Mouse (Mus musculus) G1E (cell line): Measurements from ENCODE around the gene Anxa11. TPM values are rescaled to one million over a fixed set of nuclear protein-coding genes. Genes with fewer than 3 reads are reported as not detected.

Experiments
- ATAC-seq: 2 replicates; pipeline ENCODE4 v1.8.0; 2016; ENCODE audit warnings: mild to moderate bottlenecking; ENCODE audit not compliant: insufficient number of reproducible peaks, poor library complexity, low FRiP score, severe bottlenecking; ENCODE audit errors: extremely low read depth
- DNase-seq: peaks from one replicate; pipeline ENCODE4 v3.0.0; 2012; ENCODE audit warnings: low spot score
- H3K27me3 ChIP-seq: 2 replicates; pipeline ENCODE4 v1.6.1; 2012; ENCODE audit warnings: mild to moderate bottlenecking, low read length, inconsistent platforms; ENCODE audit not compliant: insufficient read depth
- H3K36me3 ChIP-seq: replicated peaks from 2 replicates; pipeline ENCODE3; 2012; ENCODE audit warnings: mild to moderate bottlenecking, inconsistent platforms
- H3K4me1 ChIP-seq: 2 replicates; pipeline ENCODE4 v1.6.1; 2012; ENCODE audit warnings: low read depth, low read length, inconsistent platforms, mixed read lengths; ENCODE audit not compliant: insufficient read depth
- H3K4me3 ChIP-seq: 2 replicates; pipeline ENCODE4 v1.5.1; 2012; ENCODE audit warnings: low read depth, mild to moderate bottlenecking, inconsistent platforms, low read length, moderate library complexity, mixed read lengths
- H3K9me3 ChIP-seq: replicated peaks from 2 replicates; pipeline ENCODE4 v1.6.1; 2012; ENCODE audit warnings: inconsistent platforms
- CTCF ChIP-seq: IDR thresholded peaks from 2 replicates; pipeline ENCODE4 v1.5.1; 2012; ENCODE audit warnings: low read depth, low read length, inconsistent platforms, mixed read lengths
- GATA1 ChIP-seq: IDR thresholded peaks from 2 replicates; pipeline ENCODE4 v1.6.1; 2012; ENCODE audit warnings: borderline replicate concordance, low read length, inconsistent platforms, mixed read lengths
- GATA2 ChIP-seq: IDR thresholded peaks from 2 replicates; pipeline ENCODE4 v1.6.1; 2012; ENCODE audit warnings: low read depth, low read length, inconsistent platforms, borderline replicate concordance
- POLR2AphosphoS5 ChIP-seq: IDR thresholded peaks from 2 replicates; pipeline ENCODE4 v1.6.1; 2012; ENCODE audit warnings: low read depth, low read length, inconsistent platforms; ENCODE audit not compliant: insufficient replicate concordance
- TAL1 ChIP-seq: conservative IDR thresholded peaks from 2 replicates; pipeline ENCODE4 v1.6.1; 2012; ENCODE audit warnings: low read depth, low read length, inconsistent platforms, mixed read lengths
- polyA plus RNA-seq: library from polyadenylated mRNA; stranded (reverse); fragments of >175 nt; gene quantifications from 2 replicates; pipeline ENCODE4 v1.2.3, GENCODE M21; 2012
- total RNA-seq, 2 experiments: library from RNA; stranded (forward) in 1 of 2; stranded (reverse) in 1 of 2; fragments of 200-1000 nt in 1 of 2; fragments of >200 nt in 1 of 2; fragmentation: Nextera tagmentation in 1 of 2; gene quantifications; 2 replicates each; pipeline ENCODE4 v1.2.3; 2014 to 2017

Anxa11 gene
- total RNA-seq (2014; fragmentation: Nextera tagmentation) (22.8 and 24.7 TPM in 2 replicates), total RNA-seq (2017) (3.3 and 4.5 TPM in 2 replicates), polyA plus RNA-seq (51.5 and 57.7 TPM in 2 replicates)

DNA sequence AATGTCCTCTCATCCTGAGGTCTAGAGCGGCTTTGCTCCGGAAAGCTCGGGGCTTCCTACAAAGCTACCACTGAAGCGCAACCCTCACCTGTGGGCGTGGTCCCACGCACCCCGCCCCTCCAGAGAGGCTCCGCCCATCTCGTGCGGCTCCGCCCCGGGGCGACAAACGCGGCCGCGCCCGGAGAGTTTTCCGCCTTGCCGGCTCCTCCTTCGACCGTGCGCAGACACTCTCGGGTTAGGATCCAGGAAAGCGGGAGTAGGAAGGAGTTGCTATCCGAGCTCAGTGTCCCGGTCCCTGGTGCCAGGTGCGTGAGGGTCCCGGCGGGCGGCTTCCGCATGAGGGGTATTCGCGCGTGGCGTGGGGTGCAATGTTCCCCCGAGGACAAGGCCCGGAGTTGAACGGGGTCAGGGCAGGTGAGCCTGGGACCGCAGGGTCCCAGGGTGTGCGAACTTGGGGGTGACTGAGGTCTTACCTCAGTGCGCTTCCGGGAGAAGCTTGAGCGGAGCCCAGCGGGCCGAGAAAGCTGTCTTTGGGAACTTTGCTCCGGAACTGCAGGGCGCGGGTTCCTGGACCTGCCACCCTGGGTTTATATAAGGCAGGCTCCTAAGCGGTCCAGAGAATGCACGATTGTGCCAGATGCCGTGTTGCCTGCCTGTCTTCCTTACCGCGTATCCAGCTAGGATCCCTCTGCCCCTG lies at the start of gene Anxa11:
Gene Anxa11, plus strand, starts transcription at position 166 of the 697 bp plus-strand sequence.
- Histone ChIP-seq H3K27me3 (no peaks in the 10 kb centered on the region), H3K4me1 (peaks cover 18% of the 10 kb centered on the region), H3K9me3 (no peaks in the 10 kb centered on the region), H3K4me3 (peak within 1 kb of the TSS; percentile 82), H3K36me3 (peaks cover 11% of the 10 kb centered on the region)
- TF ChIP-seq CTCF (no peak), GATA2 (no peak), TAL1 (no peak), POLR2AphosphoS5 (no peak), GATA1 (no peak)
- ATAC-seq: peak; percentile 79
- peak; percentile 73 for DNase-seq

DNA sequence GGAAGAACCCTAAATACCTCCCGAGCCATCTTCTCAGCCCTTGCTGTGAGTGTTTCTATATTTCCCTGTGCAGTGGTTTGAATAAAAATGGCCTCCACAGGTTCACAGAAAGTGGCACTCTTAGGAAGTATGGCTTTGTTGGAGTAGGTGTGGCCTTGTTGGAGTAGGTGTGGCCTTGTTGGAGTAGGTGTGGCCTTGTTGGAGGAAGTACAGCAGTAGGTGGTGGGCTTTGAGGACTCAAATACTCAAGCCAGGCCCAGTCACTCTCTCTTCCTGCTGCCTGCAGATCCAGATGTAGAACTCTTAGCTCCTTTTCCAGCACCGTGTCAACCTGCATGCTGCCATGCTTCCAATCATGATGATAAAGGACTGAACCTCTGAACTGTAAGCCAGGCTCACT lies 47.6 kb upstream of the Anxa11 start:
- Histone ChIP-seq H3K36me3 (no peaks in the 10 kb centered on the region), H3K27me3 (peaks cover 2% of the 10 kb centered on the region), H3K4me3 (no peak overlapping the region), H3K4me1 (no peaks in the 10 kb centered on the region), H3K9me3 (no peaks in the 10 kb centered on the region)
- no peak for ATAC-seq
- TF ChIP-seq GATA1: no peak
- no peak for TF ChIP-seq POLR2AphosphoS5
- no peak for TF ChIP-seq CTCF
- no peak for TF ChIP-seq TAL1
- TF ChIP-seq GATA2: no peak
- no peak for DNase-seq

DNA sequence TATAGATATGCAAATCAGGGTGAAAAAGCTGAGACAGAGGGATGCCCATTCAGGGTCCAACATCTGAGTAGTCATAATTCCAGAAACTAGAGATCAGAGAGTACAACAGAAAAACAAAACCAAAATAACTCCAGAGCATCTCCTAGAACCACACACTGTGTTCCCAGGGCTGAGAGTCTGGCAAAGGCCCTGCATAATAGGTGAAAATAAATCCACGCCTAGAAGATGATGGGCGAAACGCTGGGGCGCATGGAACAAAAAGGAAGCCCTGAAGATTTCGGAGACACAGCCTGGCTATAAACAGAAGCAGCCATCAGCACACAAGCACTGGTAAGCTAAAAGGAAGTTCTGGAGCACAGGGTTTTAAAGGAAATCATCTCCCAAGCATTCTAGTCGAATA lies 46.9 kb upstream of the Anxa11 start:
- DNase-seq (no peak), ATAC-seq (no peak)
- Histone ChIP-seq H3K9me3 (no peaks in the 10 kb centered on the region), H3K4me1 (no peaks in the 10 kb centered on the region), H3K4me3 (no peak overlapping the region), H3K36me3 (no peaks in the 10 kb centered on the region), H3K27me3 (peaks cover 2% of the 10 kb centered on the region)
- no peak for TF ChIP-seq GATA2
- TF ChIP-seq GATA1: no peak
- TF ChIP-seq TAL1: no peak
- no peak for TF ChIP-seq CTCF
- no peak for TF ChIP-seq POLR2AphosphoS5

- Histone ChIP-seq H3K4me1 (no peaks in the 10 kb centered on the region), H3K9me3 (no peaks in the 10 kb centered on the region), H3K27me3 (peaks cover 2% of the 10 kb centered on the region), H3K36me3 (no peaks in the 10 kb centered on the region), H3K4me3 (no peak overlapping the region)
- DNase-seq: no peak
- TF ChIP-seq POLR2AphosphoS5: no peak
- no peak for TF ChIP-seq GATA2
- no peak for TF ChIP-seq GATA1
- no peak for TF ChIP-seq TAL1
- TF ChIP-seq CTCF: no peak
- no peak for ATAC-seq
Measured at GRCm38 (mm10) chr14:25795561-25796174, 46.3 kb upstream of the Anxa11 start.

- ATAC-seq (no peak), DNase-seq (no peak)
- H3K9me3 ChIP-seq: no peaks in the 10 kb centered on the region
- no peaks in the 10 kb centered on the region for H3K36me3 ChIP-seq
- H3K4me1 ChIP-seq: no peaks in the 10 kb centered on the region
- H3K4me3 ChIP-seq: no peak overlapping the region
- TF ChIP-seq CTCF (no peak), GATA2 (no peak), GATA1 (no peak), TAL1 (no peak), POLR2AphosphoS5 (no peak)
- peaks cover 2% of the 10 kb centered on the region for H3K27me3 ChIP-seq
Measured at GRCm38 (mm10) chr14:25796619-25797018, 45.3 kb upstream of the Anxa11 start.

DNA sequence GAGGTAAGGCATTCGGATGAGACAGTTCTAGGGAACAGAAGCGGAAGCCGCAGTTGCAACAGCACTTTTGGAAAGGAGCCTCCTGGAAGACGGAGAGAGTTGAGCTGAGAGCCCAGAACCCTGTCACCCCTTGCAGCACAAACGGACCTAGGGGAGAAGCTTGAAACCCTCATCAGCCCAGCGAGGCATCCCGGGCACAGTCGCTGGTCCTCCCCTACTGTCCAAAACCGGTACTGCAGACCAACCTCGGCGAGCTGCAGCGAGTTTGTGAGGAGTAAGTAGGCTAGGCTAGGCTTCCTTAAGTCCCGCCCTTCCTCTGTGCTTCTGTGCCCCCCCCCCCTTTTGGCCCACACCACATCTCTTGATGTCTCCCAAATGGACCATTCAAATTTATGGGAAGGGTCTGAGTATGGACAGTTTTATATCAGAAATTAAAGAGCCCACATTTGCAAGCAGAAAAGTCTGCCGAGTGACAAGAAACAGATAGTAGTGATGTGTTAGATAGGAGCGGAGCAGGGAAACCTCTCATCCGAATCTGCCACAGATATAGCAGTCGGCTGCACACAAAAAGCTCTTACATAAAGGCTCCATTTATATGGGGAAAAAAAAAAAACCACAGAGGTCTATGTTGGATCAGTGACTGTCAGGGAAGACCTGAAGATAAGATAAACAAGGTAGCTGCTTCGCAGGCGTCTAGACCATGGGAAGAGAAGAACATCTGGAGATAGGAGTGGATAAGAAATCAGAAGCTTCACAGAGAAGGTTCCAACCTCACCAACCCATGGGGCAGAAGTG lies 41.6 kb upstream of the Anxa11 start:
- peak; percentile 39 for DNase-seq

More for the DNA sequence above, 41.6 kb upstream of the Anxa11 start:
- peaks cover 2% of the 10 kb centered on the region for H3K27me3 ChIP-seq
- H3K4me3 ChIP-seq: no peak overlapping the region
- H3K4me1 ChIP-seq: no peaks in the 10 kb centered on the region
- H3K36me3 ChIP-seq: no peaks in the 10 kb centered on the region
- TF ChIP-seq CTCF (peak; percentile 88), TAL1 (no peak), POLR2AphosphoS5 (no peak)
- no peaks in the 10 kb centered on the region for H3K9me3 ChIP-seq
- peak; percentile 22; the same call in 1 of the 2 replicates for ATAC-seq
